Mouse (Mus musculus) midbrain, embryonic 10.5 days (tissue): Measurements from ENCODE around the gene Smim15. TPM values are rescaled to one million over a fixed set of nuclear protein-coding genes. Genes with fewer than 3 reads are reported as not detected.

Experiments
- DNase-seq: peaks from one replicate; pipeline ENCODE4 v3.0.0-alpha.2; 2017; ENCODE audit warnings: low spot score
- H3K27ac ChIP-seq: fragments of 300-500 bp; sonication (generic); replicated peaks from 2 replicates; pipeline ENCODE4 v1.5.1; 2016; ENCODE audit warnings: mild to moderate bottlenecking
- H3K27me3 ChIP-seq: fragments of 300-500 bp; sonication (generic); 2 replicates; pipeline ENCODE4 v1.6.1; 2016; ENCODE audit warnings: low read depth, mild to moderate bottlenecking; ENCODE audit not compliant: poor library complexity, severe bottlenecking
- H3K36me3 ChIP-seq: fragments of 300-500 bp; sonication (generic); 2 replicates; pipeline ENCODE4 v1.6.1; 2016; ENCODE audit warnings: mild to moderate bottlenecking, moderate library complexity
- H3K4me1 ChIP-seq: fragments of 300-500 bp; sonication (generic); 2 replicates; pipeline ENCODE4 v1.6.1; 2016
- H3K4me3 ChIP-seq: fragments of 300-500 bp; sonication (generic); 2 replicates; pipeline ENCODE4 v1.5.1; 2016; ENCODE audit warnings: mild to moderate bottlenecking, moderate library complexity
- H3K9me3 ChIP-seq: fragments of 300-500 bp; sonication (generic); replicated peaks from 2 replicates; pipeline ENCODE4 v1.6.1; 2016; ENCODE audit warnings: mild to moderate bottlenecking
- WGBS: fragments of 180-500 bp; shearing (Covaris S2); methylation state at CpG from one replicate; pipeline ENCODE4 v1.1.7; 2016; 5-methylcytosine and 5-hydroxymethylcytosine counted together
- polyA plus RNA-seq: library from polyadenylated mRNA; unstranded; fragments of >200 nt; fragmentation: Nextera tagmentation; extraction: Ambion mirVana; gene quantifications from 2 replicates; pipeline ENCODE4 v1.2.1, GENCODE M21; 2016

Gene Smim15
- polyA plus RNA-seq, 1 experiment from 2014 or later, result 62.9 TPM

GRCm38 (mm10) chr13:108041358-108041757 is 2.9 kb upstream of the Smim15 start:
- H3K4me3 ChIP-seq, result peak overlapping the region; percentile 2; the same call in 1 of the 2 replicates
- 0 out of 2 replicates have a peak, but pooled peaks cover 8% of the 10 kb centered on the region for H3K27me3 ChIP-seq
- 4% methylated on average over 7 of the region's 7 CpGs for WGBS
- no peak overlapping the region for H3K27ac ChIP-seq
- H3K4me1 ChIP-seq, result peaks cover 66% of the 10 kb centered on the region
- no peaks in the 10 kb centered on the region for H3K9me3 ChIP-seq
- peak; percentile 64 for DNase-seq
- H3K36me3 ChIP-seq, result no peaks in the 10 kb centered on the region

DNA sequence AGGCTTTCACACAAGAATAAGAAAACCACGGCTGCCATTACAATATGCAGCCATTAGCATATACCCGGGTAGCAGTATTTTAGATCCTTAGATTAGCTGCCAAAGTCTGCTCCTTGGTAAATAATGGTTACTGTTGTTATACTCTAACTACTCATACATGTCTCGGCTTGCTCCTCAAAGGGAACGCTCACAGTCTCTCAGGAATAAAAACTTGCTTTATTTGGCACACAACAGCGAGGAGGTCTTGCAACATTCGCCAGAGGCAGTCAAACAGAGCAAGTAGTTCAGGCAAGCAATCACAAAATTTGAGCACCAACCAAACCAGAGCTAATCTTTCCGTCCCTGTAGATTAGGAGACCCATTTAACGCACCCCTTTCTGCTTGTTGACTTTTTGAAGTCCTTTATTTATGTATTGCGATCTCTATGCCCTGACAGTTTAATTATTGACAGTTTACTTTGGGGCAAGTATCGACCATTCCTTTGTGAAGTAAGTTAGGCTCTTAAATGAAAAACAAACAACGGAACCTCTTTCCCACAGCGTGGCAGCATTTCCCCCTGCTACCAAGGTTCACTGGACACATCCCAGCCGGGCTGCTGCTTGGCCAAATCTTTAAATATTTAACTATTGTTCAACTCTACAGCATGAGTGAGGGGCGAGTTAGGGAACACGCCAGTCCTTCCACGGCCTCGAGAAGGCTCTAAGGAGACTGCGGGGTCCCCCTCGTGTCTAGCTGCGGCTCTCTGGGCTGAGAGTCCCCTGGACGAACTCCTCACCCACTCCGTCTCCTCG is 620 bp upstream of the Smim15 start:
- H3K4me3 ChIP-seq, result peak overlapping the region; percentile 96
- DNase-seq, result no peak
- peak overlapping the region; percentile 98 for H3K27ac ChIP-seq
- H3K27me3 ChIP-seq, result 0 out of 2 replicates have a peak, but pooled peaks cover 8% of the 10 kb centered on the region
- H3K4me1 ChIP-seq, result peaks cover 66% of the 10 kb centered on the region
- 7% methylated on average over 23 of the region's 23 CpGs for WGBS
- no peaks in the 10 kb centered on the region for H3K9me3 ChIP-seq
- peaks cover 20% of the 10 kb centered on the region for H3K36me3 ChIP-seq

- no peak for DNase-seq
- H3K27me3 ChIP-seq, result 0 out of 2 replicates have a peak, but pooled peaks cover 4% of the 10 kb centered on the region
- H3K4me1 ChIP-seq, result peaks cover 49% of the 10 kb centered on the region
- no peaks in the 10 kb centered on the region for H3K9me3 ChIP-seq
- H3K4me3 ChIP-seq, result no peak overlapping the region
- peaks cover 20% of the 10 kb centered on the region for H3K36me3 ChIP-seq
- no peak overlapping the region for H3K27ac ChIP-seq
- 85% methylated on average over 3 of the region's 3 CpGs for WGBS
Observed at GRCm38 (mm10) chr13:108045646-108046045, 1.4 kb downstream of the Smim15 start.

DNA sequence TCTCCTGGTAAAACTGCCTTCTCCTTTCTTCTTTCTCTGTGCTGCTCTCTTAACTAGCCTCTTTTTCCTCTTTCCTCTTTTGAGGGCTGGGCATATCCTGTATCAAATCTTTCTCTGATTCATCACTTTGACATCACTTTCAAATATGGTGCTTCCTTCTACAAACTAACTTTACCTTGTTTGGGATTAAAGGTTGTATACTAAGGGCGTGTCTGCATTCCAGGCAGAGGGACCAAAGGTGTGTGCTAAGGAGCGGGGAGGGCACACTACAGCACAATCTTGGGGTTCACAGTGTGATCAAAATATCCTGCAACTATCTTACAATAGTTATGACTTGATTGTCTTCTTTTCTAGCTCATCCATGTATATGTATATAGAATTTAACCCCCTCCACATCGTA is 1.8 kb downstream of the Smim15 start:
- DNase-seq, result no peak
- no peak overlapping the region for H3K27ac ChIP-seq
- H3K9me3 ChIP-seq, result no peaks in the 10 kb centered on the region
- H3K27me3 ChIP-seq, result 0 out of 2 replicates have a peak, but pooled peaks cover under 1% of the 10 kb centered on the region
- no peak overlapping the region for H3K4me3 ChIP-seq
- H3K4me1 ChIP-seq, result peaks cover 45% of the 10 kb centered on the region
- 94% methylated on average over 3 of the region's 3 CpGs for WGBS
- H3K36me3 ChIP-seq, result peaks cover 21% of the 10 kb centered on the region

- Histone ChIP-seq H3K36me3 (peaks cover 24% of the 10 kb centered on the region), H3K9me3 (no peaks in the 10 kb centered on the region), H3K4me1 (peaks cover 37% of the 10 kb centered on the region), H3K27me3 (no peaks in the 10 kb centered on the region), H3K27ac (no peak overlapping the region), H3K4me3 (no peak overlapping the region)
- no peak for DNase-seq
- WGBS, result 83% methylated on average over 6 of the region's 6 CpGs
Observed at GRCm38 (mm10) chr13:108046891-108047290, 2.6 kb downstream of the Smim15 start.

DNA sequence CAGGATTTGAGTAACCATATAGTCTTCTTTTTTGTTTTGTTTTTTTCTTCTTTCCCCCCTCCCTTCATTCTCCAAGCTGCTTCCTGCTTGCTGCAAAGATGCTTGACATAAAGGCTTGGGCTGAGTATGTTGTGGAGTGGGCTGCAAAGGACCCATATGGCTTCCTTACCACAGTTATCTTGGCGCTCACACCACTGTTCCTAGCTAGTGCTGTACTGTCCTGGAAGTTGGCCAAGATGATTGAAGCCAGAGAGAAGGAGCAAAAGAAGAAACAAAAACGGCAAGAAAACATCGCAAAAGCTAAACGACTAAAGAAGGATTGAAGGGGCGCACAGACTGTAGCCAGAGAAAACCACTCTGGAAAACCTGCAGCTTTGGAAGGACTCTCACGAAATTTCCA is 3.1 kb downstream of the Smim15 start:
- 92% methylated on average over 6 of the region's 6 CpGs for WGBS
- H3K4me1 ChIP-seq, result peaks cover 33% of the 10 kb centered on the region
- no peak for DNase-seq
- H3K36me3 ChIP-seq, result peaks cover 24% of the 10 kb centered on the region
- no peaks in the 10 kb centered on the region for H3K27me3 ChIP-seq
- H3K9me3 ChIP-seq, result no peaks in the 10 kb centered on the region
- no peak overlapping the region for H3K27ac ChIP-seq
- no peak overlapping the region for H3K4me3 ChIP-seq

DNA sequence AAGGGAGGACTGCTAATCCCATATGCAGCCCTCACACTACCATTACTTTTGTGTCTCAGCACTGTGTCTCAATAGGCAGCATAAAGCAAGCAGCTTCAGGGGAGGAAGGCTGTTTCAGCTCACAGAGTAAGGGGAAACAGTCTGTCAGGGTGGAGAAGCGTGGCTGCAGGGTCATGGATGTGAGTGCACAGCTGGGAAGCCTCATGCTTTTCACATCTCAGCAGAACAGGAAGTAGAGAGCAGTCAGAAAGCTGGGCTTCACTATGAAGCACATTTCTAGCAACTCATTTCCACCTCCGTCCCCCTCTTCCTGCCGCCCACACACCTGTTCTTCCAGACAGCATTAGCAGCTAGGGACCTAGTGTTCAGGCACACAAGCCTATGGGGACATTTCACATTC is 12.7 kb downstream of the Smim15 start:
- no peaks in the 10 kb centered on the region for H3K9me3 ChIP-seq
- no peak overlapping the region; the same call in 1 of the 2 replicates for H3K27ac ChIP-seq
- DNase-seq, result no peak
- H3K4me3 ChIP-seq, result no peak overlapping the region
- 85% methylated on average over 3 of the region's 3 CpGs for WGBS
- H3K36me3 ChIP-seq, result no peaks in the 10 kb centered on the region
- H3K4me1 ChIP-seq, result peaks cover 22% of the 10 kb centered on the region
- H3K27me3 ChIP-seq, result no peaks in the 10 kb centered on the region

- Histone ChIP-seq H3K4me3 (no peak overlapping the region), H3K36me3 (no peaks in the 10 kb centered on the region), H3K9me3 (no peaks in the 10 kb centered on the region), H3K4me1 (peaks cover 57% of the 10 kb centered on the region), H3K27ac (peak overlapping the region; percentile 78), H3K27me3 (peaks cover 5% of the 10 kb centered on the region; the same call in 1 of the 2 replicates)
- 23% methylated on average over 7 of the region's 7 CpGs for WGBS
- DNase-seq, result no peak
Observed at GRCm38 (mm10) chr13:108060286-108060885, 16.1 kb downstream of the Smim15 start.

DNA sequence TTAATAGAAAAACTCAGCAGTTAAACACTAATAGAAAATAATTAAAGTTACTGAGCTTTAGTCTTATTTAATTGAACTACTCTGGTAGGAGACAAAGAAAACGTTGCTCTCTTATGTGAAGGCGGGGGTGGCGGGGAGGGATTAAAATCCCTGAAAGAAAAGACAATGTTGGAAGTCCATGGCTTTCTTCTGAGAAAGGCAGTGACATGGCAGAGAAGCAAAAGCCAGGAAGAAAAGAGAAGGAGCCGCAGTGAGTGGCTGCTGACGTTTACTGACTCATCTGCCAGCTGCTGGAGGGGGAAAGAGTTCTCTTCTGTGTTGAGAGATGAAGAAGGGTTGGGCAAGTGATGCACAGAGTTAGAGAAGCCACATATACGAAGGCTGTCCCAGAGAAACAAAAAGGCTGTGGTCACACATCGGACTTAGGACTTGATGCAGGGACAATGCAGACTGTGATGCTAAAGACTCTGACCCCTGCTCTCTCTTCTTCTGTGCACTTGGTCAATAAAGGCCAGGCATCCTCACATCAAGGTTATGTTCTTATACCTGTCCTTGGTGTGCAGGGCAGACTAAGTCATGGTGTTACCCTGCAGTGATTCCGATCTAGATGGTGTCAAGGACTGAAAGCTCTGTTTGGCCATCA is 16.8 kb downstream of the Smim15 start:
- WGBS, result 20% methylated on average over 8 of the region's 8 CpGs

GRCm38 (mm10) chr13:108062900-108063299 is 18.7 kb downstream of the Smim15 start:
- WGBS, result 62% methylated on average over 5 of the region's 5 CpGs
- no peak for DNase-seq
- H3K27me3 ChIP-seq, result peaks cover 5% of the 10 kb centered on the region; the same call in 1 of the 2 replicates

More for the DNA sequence above, 16.8 kb downstream of the Smim15 start:
- no peaks in the 10 kb centered on the region for H3K36me3 ChIP-seq
- DNase-seq, result peak; percentile 61
- peaks cover 5% of the 10 kb centered on the region; the same call in 1 of the 2 replicates for H3K27me3 ChIP-seq
- H3K9me3 ChIP-seq, result no peaks in the 10 kb centered on the region
- peaks cover 64% of the 10 kb centered on the region for H3K4me1 ChIP-seq
- no peak overlapping the region for H3K4me3 ChIP-seq
- H3K27ac ChIP-seq, result peak overlapping the region; percentile 78

GRCm38 (mm10) chr13:108063374-108064134 is 19.3 kb downstream of the Smim15 start:
- H3K27ac ChIP-seq, result peak overlapping the region; percentile 82

More at GRCm38 (mm10) chr13:108062900-108063299, 18.7 kb downstream of the Smim15 start:
- Histone ChIP-seq H3K9me3 (no peaks in the 10 kb centered on the region), H3K4me3 (no peak overlapping the region), H3K36me3 (no peaks in the 10 kb centered on the region), H3K4me1 (peaks cover 66% of the 10 kb centered on the region), H3K27ac (peak overlapping the region; percentile 82)

GRCm38 (mm10) chr13:108064331-108064730 is 20.1 kb downstream of the Smim15 start:
- Histone ChIP-seq H3K27ac (peak overlapping the region; percentile 82), H3K9me3 (no peaks in the 10 kb centered on the region), H3K4me3 (no peak overlapping the region), H3K36me3 (no peaks in the 10 kb centered on the region), H3K4me1 (peaks cover 66% of the 10 kb centered on the region), H3K27me3 (peaks cover 5% of the 10 kb centered on the region; the same call in 1 of the 2 replicates)
- DNase-seq, result peak; percentile 48
- 35% methylated on average over 6 of the region's 6 CpGs for WGBS

More at GRCm38 (mm10) chr13:108063374-108064134, 19.3 kb downstream of the Smim15 start:
- no peak for DNase-seq
- 69% methylated on average over 11 of the region's 11 CpGs for WGBS
- no peaks in the 10 kb centered on the region for H3K36me3 ChIP-seq
- no peaks in the 10 kb centered on the region for H3K9me3 ChIP-seq
- peaks cover 5% of the 10 kb centered on the region; the same call in 1 of the 2 replicates for H3K27me3 ChIP-seq
- H3K4me3 ChIP-seq, result no peak overlapping the region
- peaks cover 66% of the 10 kb centered on the region for H3K4me1 ChIP-seq
